Mouse (Mus musculus) 3134 (cell line): ENCODE measurements around the gene Gm9887.

ENCODE experiments used
- DNase-seq: peaks from one replicate; pipeline ENCODE4 v3.0.0-alpha.2; 2011; ENCODE audit warnings: low spot score; ENCODE audit not compliant: insufficient read length; ENCODE audit errors: extremely low read depth

The Gm9887 gene

DNA sequence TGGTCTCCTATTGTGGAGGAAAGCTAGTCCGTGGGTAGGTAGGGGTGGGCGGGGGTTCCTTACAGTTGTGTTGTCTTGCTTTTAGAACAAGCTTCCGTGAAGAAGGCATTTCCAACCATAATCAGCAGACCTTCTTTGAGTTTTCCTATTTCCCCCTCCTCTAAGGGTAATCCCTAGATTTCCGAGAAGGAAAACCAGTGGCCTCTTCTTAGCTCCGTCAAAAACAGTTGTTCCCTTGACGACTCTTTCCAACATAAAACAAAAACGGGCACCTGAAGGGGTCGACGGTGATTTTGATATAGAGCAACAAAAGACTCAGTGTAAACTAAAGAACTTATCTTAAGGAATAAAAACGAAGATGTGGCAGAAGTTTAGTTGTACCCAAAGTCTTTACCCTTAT is 10.3 kb downstream of the Gm9887 start:
- DNase-seq, result no peak

GRCm38 (mm10) chr12:69360997-69361899 is 11.0 kb downstream of the Gm9887 start:
- DNase-seq, result peak; percentile 99

DNA sequence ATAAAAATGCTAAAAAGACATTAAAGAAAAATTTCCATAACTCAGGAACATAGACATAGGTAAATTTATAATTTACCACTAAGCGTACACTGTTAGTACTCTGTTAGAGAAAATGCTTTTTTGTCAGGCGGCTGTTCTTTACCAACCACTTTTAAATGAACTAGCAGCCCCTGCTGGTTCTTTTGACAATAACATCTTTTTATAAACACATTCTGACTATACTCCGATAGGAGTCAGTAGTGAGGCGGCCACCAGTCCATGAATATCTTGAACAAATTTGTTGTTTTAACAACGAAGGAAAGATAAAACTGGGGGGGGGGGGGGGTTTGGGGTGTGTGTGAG is 11.6 kb downstream of the Gm9887 start:
- DNase-seq, result no peak

GRCm38 (mm10) chr12:69357300-69357646 is 15.0 kb downstream of the Gm9887 start:
- DNase-seq, result no peak

GRCm38 (mm10) chr12:69356546-69357299 is 15.5 kb downstream of the Gm9887 start, which contains the start of gene Nemf:
Gene Nemf, minus strand, starts transcription at chr12:69357165.
- DNase-seq, result peak; percentile 69

DNA sequence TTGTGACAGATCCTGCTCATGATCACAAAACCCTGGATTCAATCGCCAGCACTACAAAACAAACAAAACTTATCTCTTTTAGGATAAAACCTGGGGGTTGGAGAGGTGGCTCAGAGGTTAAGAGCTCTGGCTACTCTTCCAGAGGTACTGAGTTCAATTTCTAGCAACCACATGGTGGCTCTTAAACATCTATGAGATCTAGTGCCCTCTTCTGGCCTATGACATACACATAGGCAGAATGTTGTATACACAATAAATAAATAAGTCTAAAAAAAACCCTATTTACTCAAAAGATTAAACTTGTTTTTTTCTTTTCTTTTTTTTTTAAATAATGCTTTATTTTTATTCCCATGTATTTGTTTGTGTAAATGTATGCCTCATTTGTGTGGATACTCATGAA is 20.6 kb downstream of the Gm9887 start:
- DNase-seq, result no peak

GRCm38 (mm10) chr12:69349928-69350327 is 22.3 kb downstream of the Gm9887 start:
- no peak for DNase-seq

DNA sequence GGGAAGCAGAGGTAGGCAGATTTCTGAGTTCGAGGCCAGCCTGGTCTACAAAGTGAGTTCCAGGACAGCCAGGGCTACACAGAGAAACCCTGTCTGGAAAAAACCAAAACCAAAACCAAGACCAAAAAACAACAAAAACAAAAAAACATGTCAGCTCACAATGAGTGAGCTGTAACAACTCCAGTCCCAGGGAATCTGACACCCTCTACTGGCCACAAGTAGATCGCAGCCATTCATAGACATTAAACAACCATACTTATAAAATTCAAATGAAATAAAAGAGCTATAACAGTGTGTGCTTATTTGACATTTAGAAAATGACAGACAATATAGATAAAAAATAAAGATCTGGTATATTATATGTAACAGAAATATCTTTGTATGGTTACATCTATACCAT is 38.7 kb downstream of the Gm9887 start:
- DNase-seq, result no peak

DNA sequence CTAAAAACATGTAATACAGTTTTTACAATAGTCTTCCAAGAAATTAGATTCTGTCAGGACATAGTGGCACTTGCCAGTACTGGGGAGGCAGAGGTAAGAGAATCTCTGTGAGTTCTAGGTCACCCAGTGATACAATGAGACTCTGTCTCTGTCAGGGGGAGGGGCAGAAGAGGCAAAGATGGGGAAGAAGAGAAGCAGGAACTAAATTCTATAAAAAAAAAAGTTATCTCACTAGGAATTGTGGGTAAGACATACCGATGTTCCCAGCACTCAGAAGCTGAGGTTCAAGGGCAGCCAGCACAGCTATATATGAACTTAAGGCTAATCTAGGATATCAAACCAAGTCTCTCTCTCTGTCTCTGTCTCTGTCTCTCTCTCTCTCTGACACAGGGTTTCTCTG is 40.1 kb downstream of the Gm9887 start:
- DNase-seq, result no peak

GRCm38 (mm10) chr12:69331187-69331586 is 41.1 kb downstream of the Gm9887 start:
- no peak for DNase-seq
